Comparison of ENCODE assay signal across 7 mouse cellular contexts in the genomic region with DNA sequence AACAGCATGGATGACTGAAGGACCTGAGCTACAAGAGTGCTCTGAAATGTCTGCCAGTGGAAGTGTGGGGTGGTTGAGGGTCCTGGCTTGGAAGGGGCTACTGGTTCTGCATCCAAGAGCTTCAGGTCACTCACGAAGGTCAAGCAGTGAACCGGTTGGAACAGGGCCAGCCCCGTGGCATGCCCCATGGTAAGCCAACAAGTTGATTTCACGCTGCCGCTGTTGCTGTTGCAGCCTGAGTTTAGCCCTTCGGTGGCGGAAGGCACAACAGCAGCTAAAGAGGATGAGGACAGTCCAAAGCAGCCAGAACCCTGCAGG. TPM values are rescaled to one million over a fixed set of nuclear protein-coding genes. Genes with fewer than 3 reads are reported as not detected.
DNase-seq lines count a peak whose midpoint lies in the region; ATAC-seq lines count a peak whose summit lies in the region.

No protein-coding gene starts in this region.

- no peaks in the 10 kb centered on the region for H3K9me3 ChIP-seq in forebrain, embryonic 16.5 days (ENCODE audit: control insufficient read depth, low read length)
- H3K9me3 ChIP-seq in stomach, embryonic 16.5 days (replicated peaks; ENCODE audit: control insufficient read depth, low read length) = no peaks in the 10 kb centered on the region

- DNase-seq in ovary, postnatal 36 days (ENCODE audit: low spot score) = peak; percentile 42
- no peak for DNase-seq in ovary, adult 18-20 months (ENCODE audit: low spot score)
- DNase-seq in kidney, postnatal 4 days = peak; percentile 48 to 59
- DNase-seq in left cerebral cortex, adult 9 months (ENCODE audit: low spot score in 2 of 2) = no peak
- DNase-seq in urinary bladder, postnatal 36 days (ENCODE audit: low spot score in 2 of 2) = no peak

- 86% methylated on average over 7 of the region's 7 CpGs for WGBS in forebrain, embryonic 16.5 days
- 74% methylated on average over 7 of the region's 7 CpGs for WGBS in stomach, embryonic 16.5 days

- no peak overlapping the region for H3K4me3 ChIP-seq in forebrain, embryonic 16.5 days (replicated peaks; ENCODE audit: low read length)
- no peak overlapping the region for H3K4me3 ChIP-seq in stomach, embryonic 16.5 days (replicated peaks; ENCODE audit: low read length)

- peak overlapping the region; percentile 79 for H3K4me2 ChIP-seq in forebrain, embryonic 16.5 days (ENCODE audit: low read length)
- H3K4me2 ChIP-seq in stomach, embryonic 16.5 days (ENCODE audit: low read depth, low read length) = peak overlapping the region; percentile 91

- H3K4me1 ChIP-seq in forebrain, embryonic 16.5 days (replicated peaks; ENCODE audit: control insufficient read depth, insufficient read depth, low read length) = peaks cover 55% of the 10 kb centered on the region
- H3K4me1 ChIP-seq in stomach, embryonic 16.5 days (ENCODE audit: control insufficient read depth, insufficient read depth, low read length) = peaks cover 43% of the 10 kb centered on the region

- peaks cover 13% of the 10 kb centered on the region; the same call in 1 of the 2 replicates for H3K36me3 ChIP-seq in forebrain, embryonic 16.5 days (ENCODE audit: control insufficient read depth, insufficient read depth)
- peaks cover 12% of the 10 kb centered on the region for H3K36me3 ChIP-seq in stomach, embryonic 16.5 days (ENCODE audit: control insufficient read depth, insufficient read depth, low read length)

- no peak for ATAC-seq in forebrain, embryonic 16.5 days
- ATAC-seq in stomach, embryonic 16.5 days (ENCODE audit: insufficient read depth, low FRiP score) = no peak

- H3K27ac ChIP-seq in forebrain, embryonic 16.5 days (ENCODE audit: low read length) = no peak overlapping the region
- no peak overlapping the region for H3K27ac ChIP-seq in stomach, embryonic 16.5 days (ENCODE audit: low read length)

- peak overlapping the region; percentile 97 for H3K9ac ChIP-seq in forebrain, embryonic 16.5 days (replicated peaks; ENCODE audit: low read depth, low read length)
- H3K9ac ChIP-seq in stomach, embryonic 16.5 days (ENCODE audit: low read length) = peak overlapping the region; percentile 17; the same call in 1 of the 2 replicates

- H3K27me3 ChIP-seq in forebrain, embryonic 16.5 days (replicated peaks; ENCODE audit: control insufficient read depth, insufficient read depth, low read length) = no peaks in the 10 kb centered on the region
- H3K27me3 ChIP-seq in stomach, embryonic 16.5 days (ENCODE audit: control insufficient read depth, insufficient read depth, low read length) = no peaks in the 10 kb centered on the region

RNA-seq across cellular contexts. Expression of gene Wbp1, which starts 1.7 kb away (rescaled TPM):
- polyA plus RNA-seq in forebrain, embryonic 16.5 days (2015; fragmentation: Nextera tagmentation; extraction: Ambion mirVana) = 209 and 228 TPM in 2 replicates
- 87.9 and 93.8 TPM in 2 replicates for polyA plus RNA-seq in stomach, embryonic 16.5 days (2015; fragmentation: Nextera tagmentation; extraction: Ambion mirVana)

RNA-seq across cellular contexts. Expression of gene Mogs, which starts 4.4 kb away (rescaled TPM):
- polyA plus RNA-seq in forebrain, embryonic 16.5 days (2015; fragmentation: Nextera tagmentation; extraction: Ambion mirVana) = 21.8 and 22.6 TPM in 2 replicates
- 8.3 TPM in 2 replicates for polyA plus RNA-seq in stomach, embryonic 16.5 days (2015; fragmentation: Nextera tagmentation; extraction: Ambion mirVana)

RNA-seq across cellular contexts. Expression of gene Ino80b, which starts 5.5 kb away (rescaled TPM):
- polyA plus RNA-seq in forebrain, embryonic 16.5 days (2015; fragmentation: Nextera tagmentation; extraction: Ambion mirVana) = 11.4 and 14.4 TPM in 2 replicates
- 7.9 and 8.4 TPM in 2 replicates for polyA plus RNA-seq in stomach, embryonic 16.5 days (2015; fragmentation: Nextera tagmentation; extraction: Ambion mirVana)

RNA-seq across cellular contexts. Expression of gene Mrpl53, which starts 10.9 kb away (rescaled TPM):
- polyA plus RNA-seq in forebrain, embryonic 16.5 days (2015; fragmentation: Nextera tagmentation; extraction: Ambion mirVana) = 109 and 122 TPM in 2 replicates
- 115 and 123 TPM in 2 replicates for polyA plus RNA-seq in stomach, embryonic 16.5 days (2015; fragmentation: Nextera tagmentation; extraction: Ambion mirVana)

RNA-seq across cellular contexts. Expression of gene Rtkn, which starts 15.6 kb away (rescaled TPM):
- polyA plus RNA-seq in forebrain, embryonic 16.5 days (2015; fragmentation: Nextera tagmentation; extraction: Ambion mirVana) = 6.9 and 7.4 TPM in 2 replicates
- polyA plus RNA-seq in stomach, embryonic 16.5 days (2015; fragmentation: Nextera tagmentation; extraction: Ambion mirVana) = 39.7 and 42.8 TPM in 2 replicates

Comparison
In these comparisons a context has a peak if more than half of its experiments do, and no peak if none do; other contexts are left out.
1. DNase-seq: peak in ovary, postnatal 36 days (single experiment) and kidney, postnatal 4 days (2 of 2); none in ovary, adult 18-20 months (single experiment), left cerebral cortex, adult 9 months (0 of 2) and urinary bladder, postnatal 36 days (0 of 2).